Mouse (Mus musculus) limb, embryonic 10.5 days (tissue): ENCODE measurements at regions not wholly inside any gene's neighbourhood (a gene's known extent, or its start where the extent isn't known, plus 50 kb on each side); places are given as distances from the start of the nearest gene placed in this dataset.

Source experiments
- DNase-seq: peaks from one replicate; pipeline ENCODE4 v3.0.0-alpha.2; 2017; ENCODE audit warnings: low spot score
- H3K27ac ChIP-seq: fragments of 300-500 bp; sonication (generic); 2 replicates; pipeline ENCODE4 v1.5.1; 2016; ENCODE audit warnings: mild to moderate bottlenecking
- H3K27me3 ChIP-seq: fragments of 300-500 bp; sonication (generic); 2 replicates; pipeline ENCODE4 v1.6.1; 2016; ENCODE audit warnings: low read depth, mild to moderate bottlenecking; ENCODE audit not compliant: poor library complexity, severe bottlenecking
- H3K36me3 ChIP-seq: fragments of 300-500 bp; sonication (generic); 2 replicates; pipeline ENCODE4 v1.6.1; 2016; ENCODE audit warnings: mild to moderate bottlenecking, moderate library complexity
- H3K4me1 ChIP-seq: fragments of 300-500 bp; sonication (generic); 2 replicates; pipeline ENCODE4 v1.6.1; 2016
- H3K4me3 ChIP-seq: fragments of 300-500 bp; sonication (generic); 2 replicates; pipeline ENCODE4 v1.5.1; 2016; ENCODE audit warnings: mild to moderate bottlenecking, moderate library complexity
- H3K9me3 ChIP-seq: fragments of 300-500 bp; sonication (generic); replicated peaks from 2 replicates; pipeline ENCODE4 v1.6.1; 2016; ENCODE audit warnings: mild to moderate bottlenecking
- WGBS: fragments of 180-500 bp; shearing (Covaris S2); methylation state at CpG from one replicate; pipeline ENCODE4 v1.1.7; 2016; 5-methylcytosine and 5-hydroxymethylcytosine counted together

GRCm38 (mm10) chr5:64710968-64711367, 92.2 kb upstream of the Klf3 start:
- no peaks in the 10 kb centered on the region for H3K36me3 ChIP-seq
- no peak for DNase-seq
- 97% methylated on average over 4 of the region's 4 CpGs for WGBS

GRCm38 (mm10) chr5:64714221-64714653, 89.0 kb upstream of the Klf3 start:
- Histone ChIP-seq H3K27me3 (no peaks in the 10 kb centered on the region), H3K4me3 (no peak overlapping the region), H3K4me1 (peaks cover 5% of the 10 kb centered on the region; the same call in 1 of the 2 replicates), H3K9me3 (no peaks in the 10 kb centered on the region), H3K27ac (0 out of 2 replicates have a peak overlapping the region, but pooled peaks have one; percentile 11), H3K36me3 (no peaks in the 10 kb centered on the region)
- DNase-seq, result no peak
- 78% methylated on average over 10 of the region's 10 CpGs for WGBS

More at GRCm38 (mm10) chr5:64710968-64711367, 92.2 kb upstream of the Klf3 start:
- Histone ChIP-seq H3K27ac (no peak overlapping the region), H3K27me3 (no peaks in the 10 kb centered on the region), H3K4me3 (no peak overlapping the region), H3K9me3 (no peaks in the 10 kb centered on the region), H3K4me1 (peaks cover 13% of the 10 kb centered on the region; the same call in 1 of the 2 replicates)

- Histone ChIP-seq H3K27me3 (no peaks in the 10 kb centered on the region), H3K4me1 (peaks cover 5% of the 10 kb centered on the region; the same call in 1 of the 2 replicates), H3K4me3 (no peak overlapping the region), H3K27ac (no peak overlapping the region), H3K9me3 (no peaks in the 10 kb centered on the region), H3K36me3 (no peaks in the 10 kb centered on the region)
- WGBS, result 71% methylated on average over 7 of the region's 7 CpGs
- no peak for DNase-seq
Measured at GRCm38 (mm10) chr5:64714710-64715109, 88.5 kb upstream of the Klf3 start.

GRCm38 (mm10) chr5:64716551-64716950, 86.6 kb upstream of the Klf3 start:
- Histone ChIP-seq H3K27ac (no peak overlapping the region), H3K27me3 (no peaks in the 10 kb centered on the region)
- WGBS, result 94% methylated on average over 4 of the region's 4 CpGs

GRCm38 (mm10) chr5:64722211-64722610, 81.0 kb upstream of the Klf3 start:
- H3K9me3 ChIP-seq, result no peaks in the 10 kb centered on the region
- H3K4me1 ChIP-seq, result no peaks in the 10 kb centered on the region
- H3K27me3 ChIP-seq, result no peaks in the 10 kb centered on the region
- no peaks in the 10 kb centered on the region for H3K36me3 ChIP-seq
- H3K27ac ChIP-seq, result no peak overlapping the region
- no peak for DNase-seq
- H3K4me3 ChIP-seq, result no peak overlapping the region

More at GRCm38 (mm10) chr5:64716551-64716950, 86.6 kb upstream of the Klf3 start:
- H3K4me1 ChIP-seq, result peaks cover 5% of the 10 kb centered on the region; the same call in 1 of the 2 replicates
- no peak for DNase-seq
- no peak overlapping the region for H3K4me3 ChIP-seq
- H3K9me3 ChIP-seq, result no peaks in the 10 kb centered on the region
- no peaks in the 10 kb centered on the region for H3K36me3 ChIP-seq

GRCm38 (mm10) chr5:64727847-64728246, 75.3 kb upstream of the Klf3 start:
- Histone ChIP-seq H3K4me1 (no peaks in the 10 kb centered on the region), H3K36me3 (no peaks in the 10 kb centered on the region), H3K27me3 (no peaks in the 10 kb centered on the region), H3K27ac (no peak overlapping the region), H3K9me3 (no peaks in the 10 kb centered on the region), H3K4me3 (no peak overlapping the region)
- DNase-seq, result no peak
- 79% methylated on average over 2 of the region's 2 CpGs for WGBS

- H3K27me3 ChIP-seq, result no peaks in the 10 kb centered on the region
- no peak overlapping the region for H3K4me3 ChIP-seq
- no peak for DNase-seq
- WGBS, result 93% methylated on average over 3 of the region's 3 CpGs
- H3K9me3 ChIP-seq, result no peaks in the 10 kb centered on the region
- no peaks in the 10 kb centered on the region for H3K36me3 ChIP-seq
- peaks cover 2% of the 10 kb centered on the region; the same call in 1 of the 2 replicates for H3K4me1 ChIP-seq
- H3K27ac ChIP-seq, result no peak overlapping the region
Measured at GRCm38 (mm10) chr5:64732356-64732755, 70.8 kb upstream of the Klf3 start.

GRCm38 (mm10) chr5:64736985-64737384, 66.2 kb upstream of the Klf3 start:
- no peak overlapping the region for H3K4me3 ChIP-seq
- peaks cover 29% of the 10 kb centered on the region for H3K4me1 ChIP-seq
- DNase-seq, result no peak
- H3K9me3 ChIP-seq, result no peaks in the 10 kb centered on the region
- H3K27ac ChIP-seq, result no peak overlapping the region
- no peaks in the 10 kb centered on the region for H3K27me3 ChIP-seq
- H3K36me3 ChIP-seq, result no peaks in the 10 kb centered on the region

- Histone ChIP-seq H3K27ac (peak overlapping the region; percentile 87), H3K4me1 (peaks cover 29% of the 10 kb centered on the region), H3K9me3 (no peaks in the 10 kb centered on the region), H3K4me3 (no peak overlapping the region; the same call in 1 of the 2 replicates), H3K27me3 (no peaks in the 10 kb centered on the region), H3K36me3 (no peaks in the 10 kb centered on the region)
- DNase-seq, result peak; percentile 35
- WGBS, result 22% methylated on average over 11 of the region's 11 CpGs
Measured at GRCm38 (mm10) chr5:64738096-64738780, 65.0 kb upstream of the Klf3 start.

GRCm38 (mm10) chr5:64738781-64739310, 64.3 kb upstream of the Klf3 start:
- H3K36me3 ChIP-seq, result no peaks in the 10 kb centered on the region
- no peaks in the 10 kb centered on the region for H3K27me3 ChIP-seq
- peak overlapping the region; percentile 87 for H3K27ac ChIP-seq
- H3K9me3 ChIP-seq, result no peaks in the 10 kb centered on the region
- no peak overlapping the region for H3K4me3 ChIP-seq
- peaks cover 29% of the 10 kb centered on the region for H3K4me1 ChIP-seq
- no peak for DNase-seq
- WGBS, result 46% methylated on average over 10 of the region's 10 CpGs

- Histone ChIP-seq H3K4me1 (peaks cover 29% of the 10 kb centered on the region), H3K4me3 (peak overlapping the region; percentile 15), H3K9me3 (no peaks in the 10 kb centered on the region), H3K27me3 (no peaks in the 10 kb centered on the region), H3K27ac (peak overlapping the region; percentile 87), H3K36me3 (no peaks in the 10 kb centered on the region)
- 11% methylated on average over 15 of the region's 15 CpGs for WGBS
- DNase-seq, result peak; percentile 53
Measured at GRCm38 (mm10) chr5:64739311-64740261, 63.6 kb upstream of the Klf3 start.

GRCm38 (mm10) chr5:64744041-64744440, 59.1 kb upstream of the Klf3 start:
- no peak for DNase-seq
- Histone ChIP-seq H3K27me3 (no peaks in the 10 kb centered on the region), H3K9me3 (no peaks in the 10 kb centered on the region), H3K4me1 (peaks cover 11% of the 10 kb centered on the region), H3K27ac (no peak overlapping the region), H3K36me3 (no peaks in the 10 kb centered on the region), H3K4me3 (no peak overlapping the region)
- 93% methylated on average over 4 of the region's 4 CpGs for WGBS

- no peaks in the 10 kb centered on the region for H3K36me3 ChIP-seq
- no peak overlapping the region for H3K4me3 ChIP-seq
- DNase-seq, result no peak
- WGBS, result 88% methylated on average over 5 of the region's 5 CpGs
- no peak overlapping the region for H3K27ac ChIP-seq
- no peaks in the 10 kb centered on the region for H3K27me3 ChIP-seq
- no peaks in the 10 kb centered on the region for H3K9me3 ChIP-seq
- peaks cover 7% of the 10 kb centered on the region for H3K4me1 ChIP-seq
Measured at GRCm38 (mm10) chr5:64744455-64744854, 58.7 kb upstream of the Klf3 start.
